Mouse (Mus musculus): ENCODE measurements around the gene Thumpd3.

DNA sequence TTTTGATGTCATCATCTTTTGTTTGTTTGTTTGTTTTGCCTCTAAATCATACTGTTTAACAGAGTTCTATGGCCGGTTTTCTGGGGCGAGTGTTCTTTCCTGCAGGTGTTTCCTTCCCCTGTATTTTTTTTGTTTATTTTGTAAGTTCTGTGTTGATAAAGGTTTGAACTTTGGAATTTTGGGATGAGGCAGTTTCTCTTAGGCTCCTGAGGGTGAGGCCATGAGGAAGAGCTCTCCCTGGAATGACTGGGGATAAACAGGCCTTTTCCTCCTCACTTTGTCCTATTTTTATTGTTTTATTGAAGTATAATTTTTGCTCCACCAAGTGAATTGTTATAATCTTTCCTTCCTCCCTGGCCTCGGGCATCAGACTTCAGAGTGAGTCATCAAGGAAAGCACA lies 6.9 kb downstream of the Thumpd3 start:
- TF ChIP-seq POLR2A (IDR thresholded peaks at IDR 0.05; ENCODE audit: low read depth, low read length), result no peak
- TF ChIP-seq CTCF (IDR thresholded peaks at IDR 0.05; ENCODE audit: borderline replicate concordance, insufficient read depth, low read length), result no peak

Measured in embryonic fibroblast, embryonic 13.5 days (primary cell).